Mouse (Mus musculus) limb, embryonic 10.5 days (tissue): Measurements from ENCODE around the gene Bean1. TPM values are rescaled to one million over a fixed set of nuclear protein-coding genes. Genes with fewer than 3 reads are reported as not detected.

Experiments
- DNase-seq: peaks from one replicate; pipeline ENCODE4 v3.0.0-alpha.2; 2017; ENCODE audit warnings: low spot score
- H3K27ac ChIP-seq: fragments of 300-500 bp; sonication (generic); 2 replicates; pipeline ENCODE4 v1.5.1; 2016; ENCODE audit warnings: mild to moderate bottlenecking
- H3K27me3 ChIP-seq: fragments of 300-500 bp; sonication (generic); 2 replicates; pipeline ENCODE4 v1.6.1; 2016; ENCODE audit warnings: low read depth, mild to moderate bottlenecking; ENCODE audit not compliant: poor library complexity, severe bottlenecking
- H3K36me3 ChIP-seq: fragments of 300-500 bp; sonication (generic); 2 replicates; pipeline ENCODE4 v1.6.1; 2016; ENCODE audit warnings: mild to moderate bottlenecking, moderate library complexity
- H3K4me1 ChIP-seq: fragments of 300-500 bp; sonication (generic); 2 replicates; pipeline ENCODE4 v1.6.1; 2016
- H3K4me3 ChIP-seq: fragments of 300-500 bp; sonication (generic); 2 replicates; pipeline ENCODE4 v1.5.1; 2016; ENCODE audit warnings: mild to moderate bottlenecking, moderate library complexity
- H3K9me3 ChIP-seq: fragments of 300-500 bp; sonication (generic); replicated peaks from 2 replicates; pipeline ENCODE4 v1.6.1; 2016; ENCODE audit warnings: mild to moderate bottlenecking
- WGBS: fragments of 180-500 bp; shearing (Covaris S2); methylation state at CpG from one replicate; pipeline ENCODE4 v1.1.7; 2016; 5-methylcytosine and 5-hydroxymethylcytosine counted together
- polyA plus RNA-seq: library from polyadenylated mRNA; unstranded; fragments of >200 nt; fragmentation: Nextera tagmentation; extraction: Ambion mirVana; gene quantifications from 2 replicates; pipeline ENCODE4 v1.2.1, GENCODE M21; 2016

Bean1 gene
- polyA plus RNA-seq, 1 experiment from 2014 or later = 0.23 TPM

DNA sequence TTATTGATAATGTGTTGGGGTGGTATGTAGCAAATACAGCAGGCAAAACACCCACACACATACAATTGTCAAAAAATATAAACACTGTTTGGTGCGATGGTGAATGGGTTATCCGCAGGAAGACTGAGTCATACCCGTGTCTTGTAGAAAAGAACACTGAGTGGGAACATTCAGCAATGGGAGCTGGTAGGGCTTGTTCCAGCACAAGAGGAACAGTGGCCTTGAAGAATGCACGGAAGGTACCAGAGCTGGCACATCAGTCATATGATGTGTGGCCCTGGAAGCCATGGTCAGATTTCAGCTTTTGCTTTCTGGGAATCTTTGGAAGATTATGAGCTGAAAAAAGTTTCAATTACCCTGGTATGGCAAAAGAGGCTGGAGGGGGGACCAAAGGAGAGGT is 16.6 kb downstream of the Bean1 start:
- Histone ChIP-seq H3K4me3 (no peak overlapping the region), H3K36me3 (no peaks in the 10 kb centered on the region), H3K9me3 (no peaks in the 10 kb centered on the region), H3K4me1 (peaks cover 6% of the 10 kb centered on the region; the same call in 1 of the 2 replicates), H3K27me3 (peaks cover 4% of the 10 kb centered on the region; the same call in 1 of the 2 replicates), H3K27ac (no peak overlapping the region)
- 94% methylated on average over 4 of the region's 4 CpGs for WGBS
- DNase-seq = no peak

GRCm38 (mm10) chr8:104187622-104188021 is 17.4 kb downstream of the Bean1 start:
- DNase-seq = no peak
- Histone ChIP-seq H3K9me3 (no peaks in the 10 kb centered on the region), H3K4me3 (no peak overlapping the region), H3K36me3 (no peaks in the 10 kb centered on the region), H3K4me1 (peaks cover 6% of the 10 kb centered on the region; the same call in 1 of the 2 replicates), H3K27me3 (peaks cover 4% of the 10 kb centered on the region; the same call in 1 of the 2 replicates), H3K27ac (no peak overlapping the region)
- 87% methylated on average over 6 of the region's 6 CpGs for WGBS

DNA sequence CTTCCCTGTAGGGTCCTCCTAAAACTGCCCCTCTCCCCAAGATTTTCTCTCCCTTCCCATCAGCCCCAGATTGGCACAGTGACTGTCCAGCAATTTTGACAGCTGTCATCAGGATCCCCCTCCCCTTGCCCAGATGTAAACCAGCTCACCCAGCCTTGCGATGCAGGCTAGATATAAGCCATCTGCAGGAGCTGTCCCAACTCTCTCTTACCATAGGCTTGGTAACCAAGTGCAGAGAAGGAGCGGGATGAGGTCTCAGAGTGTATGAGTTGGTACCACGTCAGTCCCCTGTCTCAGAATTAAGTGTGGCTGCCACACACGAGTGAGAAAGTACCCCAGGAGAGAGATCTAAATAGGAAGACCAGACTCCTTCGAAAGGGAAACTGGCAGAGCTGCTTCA is 18.2 kb downstream of the Bean1 start:
- H3K4me3 ChIP-seq = no peak overlapping the region
- 79% methylated on average over 5 of the region's 5 CpGs for WGBS
- H3K27ac ChIP-seq = no peak overlapping the region
- no peaks in the 10 kb centered on the region for H3K9me3 ChIP-seq
- H3K27me3 ChIP-seq = peaks cover 4% of the 10 kb centered on the region; the same call in 1 of the 2 replicates
- no peak for DNase-seq
- peaks cover 6% of the 10 kb centered on the region; the same call in 1 of the 2 replicates for H3K4me1 ChIP-seq
- H3K36me3 ChIP-seq = no peaks in the 10 kb centered on the region

- Histone ChIP-seq H3K27ac (no peak overlapping the region), H3K4me3 (no peak overlapping the region), H3K4me1 (no peaks in the 10 kb centered on the region), H3K27me3 (peaks cover 4% of the 10 kb centered on the region; the same call in 1 of the 2 replicates), H3K9me3 (no peaks in the 10 kb centered on the region), H3K36me3 (no peaks in the 10 kb centered on the region)
- no peak for DNase-seq
- 76% methylated on average over 6 of the region's 6 CpGs for WGBS
Measured at GRCm38 (mm10) chr8:104190777-104191468, 20.7 kb downstream of the Bean1 start.

DNA sequence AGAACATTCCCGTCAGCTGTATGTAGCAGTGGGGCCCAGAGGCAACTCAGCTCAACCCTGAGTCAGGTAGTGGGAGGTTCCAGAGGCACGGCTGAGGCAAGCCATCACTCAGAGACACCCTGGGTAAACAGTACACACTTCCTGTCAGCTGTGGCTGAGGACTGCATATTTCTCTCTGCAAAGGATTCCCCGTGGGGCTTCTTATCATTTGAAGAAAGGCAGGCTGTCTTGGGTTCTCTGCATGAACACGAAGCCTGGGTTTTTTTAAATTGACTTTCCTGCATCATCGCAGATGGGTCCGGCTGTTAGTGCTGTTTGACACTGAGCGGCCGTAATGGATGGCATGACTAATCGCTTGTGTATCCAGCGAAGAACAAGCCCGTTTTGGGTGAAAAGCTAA is 21.3 kb downstream of the Bean1 start:
- H3K27ac ChIP-seq = no peak overlapping the region
- peaks cover 4% of the 10 kb centered on the region; the same call in 1 of the 2 replicates for H3K27me3 ChIP-seq
- no peak for DNase-seq
- H3K4me1 ChIP-seq = no peaks in the 10 kb centered on the region
- no peaks in the 10 kb centered on the region for H3K36me3 ChIP-seq
- 55% methylated on average over 11 of the region's 11 CpGs for WGBS
- H3K9me3 ChIP-seq = no peaks in the 10 kb centered on the region
- no peak overlapping the region for H3K4me3 ChIP-seq

DNA sequence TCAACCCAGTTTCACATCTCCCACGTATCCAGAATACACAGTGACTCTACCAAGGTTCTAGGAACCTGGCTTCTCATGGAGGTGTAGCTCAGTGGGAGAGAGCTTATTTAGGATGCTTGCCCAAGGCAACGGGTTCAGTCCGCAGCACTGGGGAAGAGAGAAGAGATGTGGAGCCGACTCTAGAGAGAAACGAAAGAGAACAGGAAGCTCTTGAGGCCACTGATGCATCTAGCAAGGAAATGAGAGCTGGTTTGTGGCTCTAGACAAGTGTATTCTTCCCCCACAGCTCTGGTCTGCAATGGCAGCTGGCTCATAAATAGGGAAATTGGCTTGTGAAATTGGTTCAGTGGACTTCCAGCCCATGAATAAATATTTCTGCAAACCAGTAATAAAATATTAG is 29.6 kb downstream of the Bean1 start:
- no peak for DNase-seq
- no peaks in the 10 kb centered on the region for H3K36me3 ChIP-seq
- no peaks in the 10 kb centered on the region for H3K4me1 ChIP-seq
- H3K27ac ChIP-seq = no peak overlapping the region
- H3K4me3 ChIP-seq = no peak overlapping the region
- H3K9me3 ChIP-seq = no peaks in the 10 kb centered on the region
- WGBS = 79% methylated on average over 5 of the region's 5 CpGs
- H3K27me3 ChIP-seq = no peaks in the 10 kb centered on the region

DNA sequence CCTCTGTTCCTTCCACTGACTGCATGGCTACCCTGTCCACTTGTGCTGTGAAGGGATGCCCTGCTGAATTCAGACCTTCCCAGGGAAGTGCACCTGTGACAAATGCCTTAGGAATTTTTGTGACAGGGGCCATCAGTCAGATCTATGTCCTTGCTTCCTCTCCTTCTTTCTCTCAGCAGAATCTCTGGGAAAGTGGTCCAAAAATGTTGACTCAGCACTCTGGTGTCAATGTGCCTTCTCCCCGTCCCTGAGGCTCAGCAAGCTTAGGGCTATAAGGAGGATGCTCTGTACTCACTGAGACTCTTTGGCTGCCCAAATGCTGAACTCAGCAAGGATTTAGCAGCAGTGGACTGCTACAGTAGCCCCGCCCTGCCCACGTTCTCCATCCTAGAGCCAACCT is 31.4 kb downstream of the Bean1 start:
- H3K9me3 ChIP-seq = no peaks in the 10 kb centered on the region
- DNase-seq = no peak
- H3K4me3 ChIP-seq = no peak overlapping the region
- H3K27me3 ChIP-seq = no peaks in the 10 kb centered on the region
- H3K36me3 ChIP-seq = no peaks in the 10 kb centered on the region
- H3K27ac ChIP-seq = no peak overlapping the region
- 87% methylated on average over 3 of the region's 3 CpGs for whole genome bisulfite sequencing
- H3K4me1 ChIP-seq = no peaks in the 10 kb centered on the region

GRCm38 (mm10) chr8:104202320-104202719 is 32.1 kb downstream of the Bean1 start:
- H3K36me3 ChIP-seq = no peaks in the 10 kb centered on the region
- WGBS = 86% methylated on average over 4 of the region's 4 CpGs
- no peaks in the 10 kb centered on the region for H3K27me3 ChIP-seq
- DNase-seq = no peak
- H3K4me3 ChIP-seq = no peak overlapping the region
- H3K27ac ChIP-seq = no peak overlapping the region
- no peaks in the 10 kb centered on the region for H3K4me1 ChIP-seq
- H3K9me3 ChIP-seq = no peaks in the 10 kb centered on the region

GRCm38 (mm10) chr8:104205292-104205691 is 35.0 kb downstream of the Bean1 start:
- no peaks in the 10 kb centered on the region for H3K9me3 ChIP-seq
- no peaks in the 10 kb centered on the region for H3K4me1 ChIP-seq
- no peak for DNase-seq
- no peak overlapping the region for H3K27ac ChIP-seq
- H3K36me3 ChIP-seq = no peaks in the 10 kb centered on the region
- H3K4me3 ChIP-seq = no peak overlapping the region
- H3K27me3 ChIP-seq = no peaks in the 10 kb centered on the region
- WGBS = 74% methylated on average over 3 of the region's 3 CpGs

- H3K9me3 ChIP-seq = no peaks in the 10 kb centered on the region
- H3K27me3 ChIP-seq = peaks cover 12% of the 10 kb centered on the region
- H3K27ac ChIP-seq = no peak overlapping the region
- 90% methylated on average over 5 of the region's 5 CpGs for WGBS
- no peaks in the 10 kb centered on the region for H3K36me3 ChIP-seq
- H3K4me3 ChIP-seq = no peak overlapping the region
- no peaks in the 10 kb centered on the region; the same call in 1 of the 2 replicates for H3K4me1 ChIP-seq
- DNase-seq = no peak
Measured at GRCm38 (mm10) chr8:104217601-104218000, 47.4 kb downstream of the Bean1 start.

- no peak overlapping the region for H3K4me3 ChIP-seq
- no peaks in the 10 kb centered on the region for H3K36me3 ChIP-seq
- no peak overlapping the region for H3K27ac ChIP-seq
- 25% methylated on average over 11 of the region's 11 CpGs for WGBS
- no peaks in the 10 kb centered on the region; the same call in 1 of the 2 replicates for H3K4me1 ChIP-seq
- peaks cover 8% of the 10 kb centered on the region for H3K27me3 ChIP-seq
- no peaks in the 10 kb centered on the region for H3K9me3 ChIP-seq
- peak; percentile 63 for DNase-seq
Measured at GRCm38 (mm10) chr8:104219079-104219478, 48.8 kb downstream of the Bean1 start.

GRCm38 (mm10) chr8:104219806-104220205 is 49.6 kb downstream of the Bean1 start:
- Histone ChIP-seq H3K36me3 (peaks cover 5% of the 10 kb centered on the region; the same call in 1 of the 2 replicates), H3K9me3 (no peaks in the 10 kb centered on the region), H3K4me1 (no peaks in the 10 kb centered on the region; the same call in 1 of the 2 replicates), H3K4me3 (no peak overlapping the region), H3K27me3 (peaks cover 8% of the 10 kb centered on the region), H3K27ac (no peak overlapping the region)
- 44% methylated on average over 5 of the region's 5 CpGs for WGBS
- DNase-seq = peak; percentile 88

GRCm38 (mm10) chr8:104227048-104227447 is 56.8 kb downstream of the Bean1 start:
- DNase-seq = no peak
- peaks cover 75% of the 10 kb centered on the region for H3K36me3 ChIP-seq
- WGBS = 94% methylated on average over 5 of the region's 5 CpGs
- H3K4me3 ChIP-seq = no peak overlapping the region
- no peak overlapping the region for H3K27ac ChIP-seq
- no peaks in the 10 kb centered on the region for H3K4me1 ChIP-seq
- no peaks in the 10 kb centered on the region for H3K9me3 ChIP-seq
- H3K27me3 ChIP-seq = no peaks in the 10 kb centered on the region
